Mouse (Mus musculus) hindbrain, embryonic 15.5 days (tissue): ENCODE results near the gene Srgap3. TPM values are rescaled to one million over a fixed set of nuclear protein-coding genes. Genes with fewer than 3 reads are reported as not detected.
"Not testable (repeated sequence)": the region's sequence is repeated elsewhere in the genome, so short reads cannot be mapped to it uniquely, and the experiment has no call there.

Experiments
- ATAC-seq: fragments of 200-750 bp; cut with Nextera tagmentation; 2 replicates; pipeline ENCODE4 v1.8.0; 2017; ENCODE audit warnings: low read depth, moderate number of reproducible peaks, moderate TSS enrichment; ENCODE audit not compliant: low FRiP score
- H3K27ac ChIP-seq: fragments of 300-500 bp; sonication (generic); replicated peaks from 2 replicates; pipeline ENCODE4 v1.5.1; 2015; ENCODE audit warnings: mild to moderate bottlenecking, inconsistent platforms
- H3K27me3 ChIP-seq: fragments of 300-500 bp; sonication (generic); 2 replicates; pipeline ENCODE4 v1.6.1; 2015; ENCODE audit warnings: control low read depth, inconsistent platforms
- H3K36me3 ChIP-seq: fragments of 300-500 bp; sonication (generic); 2 replicates; pipeline ENCODE4 v1.6.1; 2015; ENCODE audit warnings: control low read depth, inconsistent platforms
- H3K4me1 ChIP-seq: fragments of 300-500 bp; sonication (generic); replicated peaks from 2 replicates; pipeline ENCODE4 v1.6.1; 2015; ENCODE audit warnings: control low read depth, inconsistent platforms
- H3K4me2 ChIP-seq: fragments of 300-500 bp; sonication (generic); 2 replicates; pipeline ENCODE4 v1.6.1; 2015; ENCODE audit warnings: moderate library complexity, mild to moderate bottlenecking, inconsistent platforms
- H3K4me3 ChIP-seq: fragments of 300-500 bp; sonication (generic); 2 replicates; pipeline ENCODE4 v1.5.1; 2015; ENCODE audit warnings: mild to moderate bottlenecking, inconsistent platforms
- H3K9ac ChIP-seq: fragments of 300-500 bp; sonication (generic); 2 replicates; pipeline ENCODE4 v1.6.1; 2015; ENCODE audit warnings: inconsistent platforms
- H3K9me3 ChIP-seq: fragments of 300-500 bp; sonication (generic); 2 replicates; pipeline ENCODE4 v1.6.1; 2016; ENCODE audit warnings: control low read depth, inconsistent platforms
- WGBS: fragments of 180-500 bp; shearing (Covaris S2); methylation state at CpG from one replicate; pipeline ENCODE4 v1.1.7; 2015; 5-methylcytosine and 5-hydroxymethylcytosine counted together
- polyA plus RNA-seq: library from polyadenylated mRNA; unstranded; fragments of >200 nt; fragmentation: Nextera tagmentation; extraction: Ambion mirVana; gene quantifications from 2 replicates; pipeline ENCODE4 v1.2.1, GENCODE M21; 2015

Gene Srgap3
- polyA plus RNA-seq, 1 experiment from 2014 or later, result 30.5 TPM

- ATAC-seq, result no peak
- Histone ChIP-seq H3K4me3 (no peak overlapping the region), H3K27ac (no peak overlapping the region), H3K9me3 (no peaks in the 10 kb centered on the region), H3K4me2 (no peak overlapping the region), H3K4me1 (no peaks in the 10 kb centered on the region), H3K27me3 (no peaks in the 10 kb centered on the region), H3K9ac (no peak overlapping the region), H3K36me3 (peaks cover 9% of the 10 kb centered on the region; the same call in 1 of the 2 replicates)
- WGBS, result 62% methylated on average over 5 of the region's 5 CpGs
Observed at GRCm38 (mm10) chr6:112717168-112717567, 229.9 kb downstream of the Srgap3 start.

GRCm38 (mm10) chr6:112713951-112714350 is 233.1 kb downstream of the Srgap3 start:
- H3K9me3 ChIP-seq, result no peaks in the 10 kb centered on the region

GRCm38 (mm10) chr6:112702296-112702695 is 244.8 kb downstream of the Srgap3 start:
- H3K27ac ChIP-seq, H3K9ac ChIP-seq, H3K4me2 ChIP-seq, H3K36me3 ChIP-seq, ATAC-seq, H3K9me3 ChIP-seq, H3K4me3 ChIP-seq, H3K27me3 ChIP-seq, H3K4me1 ChIP-seq: not testable (repeated sequence)
- 93% methylated on average over 4 of the region's 4 CpGs for WGBS

More at GRCm38 (mm10) chr6:112713951-112714350, 233.1 kb downstream of the Srgap3 start:
- H3K4me1 ChIP-seq, result no peaks in the 10 kb centered on the region
- WGBS, result 78% methylated on average over 3 of the region's 3 CpGs
- H3K4me2 ChIP-seq, result no peak overlapping the region
- H3K36me3 ChIP-seq, result no peaks in the 10 kb centered on the region
- no peak overlapping the region for H3K4me3 ChIP-seq
- no peak overlapping the region for H3K9ac ChIP-seq
- H3K27ac ChIP-seq, result no peak overlapping the region
- no peak for ATAC-seq
- H3K27me3 ChIP-seq, result no peaks in the 10 kb centered on the region

GRCm38 (mm10) chr6:112700392-112700791 is 246.7 kb downstream of the Srgap3 start:
- no peak overlapping the region for H3K4me3 ChIP-seq
- no peak for ATAC-seq

GRCm38 (mm10) chr6:112699115-112699514 is 248.0 kb downstream of the Srgap3 start:
- no peaks in the 10 kb centered on the region for H3K36me3 ChIP-seq
- no peak overlapping the region for H3K9ac ChIP-seq
- H3K9me3 ChIP-seq, result no peaks in the 10 kb centered on the region
- peaks cover 12% of the 10 kb centered on the region for H3K4me1 ChIP-seq
- 69% methylated on average over 1 of the region's 1 CpGs for WGBS
- peaks cover 7% of the 10 kb centered on the region; the same call in 1 of the 2 replicates for H3K27me3 ChIP-seq
- no peak for ATAC-seq
- H3K4me2 ChIP-seq, result no peak overlapping the region
- no peak overlapping the region for H3K27ac ChIP-seq
- no peak overlapping the region for H3K4me3 ChIP-seq

More at GRCm38 (mm10) chr6:112700392-112700791, 246.7 kb downstream of the Srgap3 start:
- H3K27me3 ChIP-seq, result peaks cover 7% of the 10 kb centered on the region; the same call in 1 of the 2 replicates
- H3K4me1 ChIP-seq, result peaks cover 12% of the 10 kb centered on the region
- no peaks in the 10 kb centered on the region for H3K36me3 ChIP-seq
- no peak overlapping the region for H3K4me2 ChIP-seq
- no peaks in the 10 kb centered on the region for H3K9me3 ChIP-seq
- H3K27ac ChIP-seq, result no peak overlapping the region
- 0% methylated on average over 1 of the region's 1 CpGs for WGBS
- H3K9ac ChIP-seq, result no peak overlapping the region

GRCm38 (mm10) chr6:112696056-112696950 is 250.8 kb downstream of the Srgap3 start, which contains the start of gene Rad18:
Rad18 (minus strand) TSS chr6:112696686.
- under 1% methylated on average over 77 of the region's 77 CpGs for WGBS
- Histone ChIP-seq H3K9me3 (no peaks in the 10 kb centered on the region), H3K4me1 (peaks cover 12% of the 10 kb centered on the region), H3K27ac (no peak within 1 kb of the TSS), H3K4me2 (peak within 1 kb of the TSS; percentile 84), H3K36me3 (no peaks in the 10 kb centered on the region), H3K9ac (peak within 1 kb of the TSS; percentile 48), H3K4me3 (peak within 1 kb of the TSS; percentile 73), H3K27me3 (peaks cover 7% of the 10 kb centered on the region; the same call in 1 of the 2 replicates)
- ATAC-seq, result peak; percentile 94

- H3K4me2 ChIP-seq, result no peak overlapping the region
- H3K27ac ChIP-seq, result no peak overlapping the region
- 94% methylated on average over 5 of the region's 5 CpGs for WGBS
- H3K9ac ChIP-seq, result no peak overlapping the region
- H3K4me3 ChIP-seq, result no peak overlapping the region
- H3K36me3 ChIP-seq, result no peaks in the 10 kb centered on the region
- H3K9me3 ChIP-seq, result no peaks in the 10 kb centered on the region
- peaks cover 12% of the 10 kb centered on the region for H3K4me1 ChIP-seq
- H3K27me3 ChIP-seq, result peaks cover 7% of the 10 kb centered on the region; the same call in 1 of the 2 replicates
- ATAC-seq, result no peak
Observed at GRCm38 (mm10) chr6:112694492-112694891, 252.6 kb downstream of the Srgap3 start.

- H3K27me3 ChIP-seq, result no peaks in the 10 kb centered on the region
- H3K4me1 ChIP-seq, result peaks cover 7% of the 10 kb centered on the region
- H3K9me3 ChIP-seq, result no peaks in the 10 kb centered on the region
- H3K4me2 ChIP-seq, result no peak overlapping the region
- ATAC-seq, result no peak
- H3K4me3 ChIP-seq, result no peak overlapping the region
- no peaks in the 10 kb centered on the region for H3K36me3 ChIP-seq
- WGBS, result 100% methylated on average over 1 of the region's 1 CpGs
- no peak overlapping the region for H3K27ac ChIP-seq
- H3K9ac ChIP-seq, result no peak overlapping the region
Observed at GRCm38 (mm10) chr6:112691523-112691922, 255.5 kb downstream of the Srgap3 start.

GRCm38 (mm10) chr6:112688033-112688432 is 259.0 kb downstream of the Srgap3 start:
- Histone ChIP-seq H3K9me3 (no peaks in the 10 kb centered on the region), H3K36me3 (no peaks in the 10 kb centered on the region), H3K27ac (no peak overlapping the region), H3K4me1 (no peaks in the 10 kb centered on the region), H3K9ac (no peak overlapping the region), H3K27me3 (no peaks in the 10 kb centered on the region), H3K4me3 (no peak overlapping the region), H3K4me2 (no peak overlapping the region)
- WGBS, result 90% methylated on average over 3 of the region's 3 CpGs
- no peak for ATAC-seq

GRCm38 (mm10) chr6:112686485-112686884 is 260.6 kb downstream of the Srgap3 start:
- Histone ChIP-seq H3K9ac (no peak overlapping the region), H3K4me3 (no peak overlapping the region), H3K4me1 (no peaks in the 10 kb centered on the region), H3K4me2 (no peak overlapping the region), H3K9me3 (no peaks in the 10 kb centered on the region), H3K36me3 (no peaks in the 10 kb centered on the region), H3K27me3 (no peaks in the 10 kb centered on the region), H3K27ac (no peak overlapping the region)
- 86% methylated on average over 7 of the region's 7 CpGs for WGBS
- ATAC-seq, result no peak

GRCm38 (mm10) chr6:112684065-112684464 is 263.0 kb downstream of the Srgap3 start:
- Histone ChIP-seq H3K36me3 (no peaks in the 10 kb centered on the region), H3K27ac (no peak overlapping the region), H3K27me3 (no peaks in the 10 kb centered on the region), H3K4me3 (no peak overlapping the region), H3K4me2 (no peak overlapping the region), H3K9me3 (no peaks in the 10 kb centered on the region), H3K4me1 (no peaks in the 10 kb centered on the region), H3K9ac (no peak overlapping the region)
- WGBS, result 86% methylated on average over 2 of the region's 2 CpGs
- no peak for ATAC-seq
